Mouse (Mus musculus) thymus, adult 2 months (tissue): Measurements from ENCODE around the gene Mrnip. TPM values are rescaled to one million over a fixed set of nuclear protein-coding genes. Genes with fewer than 3 reads are reported as not detected.

Experiments used
- DNase-seq: peaks from one replicate; pipeline ENCODE4 v3.0.0; 2021
- H3K27ac ChIP-seq: fragments of 200-500 bp; 2 replicates; pipeline ENCODE4 v1.5.1; 2012; ENCODE audit warnings: low read length, control low read depth; ENCODE audit not compliant: control insufficient read depth, insufficient read depth
- H3K27me3 ChIP-seq: fragments of 200-500 bp; 2 replicates; pipeline ENCODE4 v1.6.1; 2012; ENCODE audit warnings: mild to moderate bottlenecking, low read length, moderate library complexity, mixed read lengths; ENCODE audit not compliant: control insufficient read depth, insufficient read depth
- H3K36me3 ChIP-seq: fragments of 200-500 bp; 2 replicates; pipeline ENCODE4 v1.6.1; 2012; ENCODE audit warnings: mild to moderate bottlenecking, low read length, moderate library complexity; ENCODE audit not compliant: control insufficient read depth, insufficient read depth
- H3K4me1 ChIP-seq: fragments of 200-500 bp; replicated peaks from 2 replicates; pipeline ENCODE4 v1.6.1; 2012; ENCODE audit warnings: low read length; ENCODE audit not compliant: control insufficient read depth, insufficient read depth
- H3K4me3 ChIP-seq: fragments of 200-500 bp; 2 replicates; pipeline ENCODE4 v1.5.1; 2012; ENCODE audit warnings: mild to moderate bottlenecking, low read length, control low read depth, moderate library complexity; ENCODE audit not compliant: control insufficient read depth, insufficient read depth
- CTCF ChIP-seq: fragments of 200-500 bp; IDR thresholded peaks from 2 replicates; pipeline ENCODE4 v1.5.1; 2012; ENCODE audit warnings: mild to moderate bottlenecking, control low read depth, low read length, moderate library complexity, borderline replicate concordance; ENCODE audit not compliant: control insufficient read depth, poor library complexity, insufficient read depth; ENCODE audit errors: extremely low read depth
- POLR2A ChIP-seq: fragments of 200-500 bp; IDR thresholded peaks from 2 replicates; pipeline ENCODE4 v1.6.1; 2012; ENCODE audit warnings: mild to moderate bottlenecking, low read length, control low read depth, moderate library complexity; ENCODE audit not compliant: control insufficient read depth, poor library complexity, insufficient read depth; ENCODE audit errors: extremely low read depth
- WGBS: fragments of 180-500 bp; shearing (Covaris S2); methylation state at CpG from one replicate; pipeline ENCODE4 v1.1.7; 2018; 5-methylcytosine and 5-hydroxymethylcytosine counted together
- polyA plus RNA-seq: library from polyadenylated mRNA; depleted of rRNA; stranded (reverse); fragments of >200 nt; gene quantifications from 2 replicates; pipeline ENCODE4 v1.2.3, GENCODE M21; 2012

Mrnip gene
- polyA plus RNA-seq, 1 experiment = 8.9 TPM

DNA sequence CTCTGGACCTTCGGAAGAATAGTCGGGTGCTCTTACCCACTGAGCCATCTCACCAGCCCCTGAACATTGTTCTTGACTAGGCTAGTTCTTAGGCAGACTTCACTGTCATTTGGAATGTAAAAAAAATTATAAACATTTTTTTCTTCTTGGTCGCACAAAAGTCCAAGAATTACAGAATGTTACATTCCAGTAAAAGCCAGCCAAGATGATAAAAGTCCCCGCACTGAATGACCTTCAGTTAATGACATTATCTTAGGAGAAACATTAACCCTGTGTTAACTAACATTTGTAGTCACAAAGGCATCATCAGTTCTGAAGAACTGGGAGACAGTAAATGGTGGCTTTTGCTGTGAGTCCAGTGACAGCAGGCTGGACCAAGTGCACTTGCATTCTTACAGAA lies 16.1 kb downstream of the Mrnip start:
- WGBS = 94% methylated on average over 4 of the region's 4 CpGs
- Histone ChIP-seq H3K36me3 (no peaks in the 10 kb centered on the region), H3K27ac (no peak overlapping the region), H3K4me3 (no peak overlapping the region), H3K4me1 (no peaks in the 10 kb centered on the region), H3K27me3 (no peaks in the 10 kb centered on the region)
- DNase-seq = no peak
- TF ChIP-seq POLR2A = no peak
- no peak for TF ChIP-seq CTCF

DNA sequence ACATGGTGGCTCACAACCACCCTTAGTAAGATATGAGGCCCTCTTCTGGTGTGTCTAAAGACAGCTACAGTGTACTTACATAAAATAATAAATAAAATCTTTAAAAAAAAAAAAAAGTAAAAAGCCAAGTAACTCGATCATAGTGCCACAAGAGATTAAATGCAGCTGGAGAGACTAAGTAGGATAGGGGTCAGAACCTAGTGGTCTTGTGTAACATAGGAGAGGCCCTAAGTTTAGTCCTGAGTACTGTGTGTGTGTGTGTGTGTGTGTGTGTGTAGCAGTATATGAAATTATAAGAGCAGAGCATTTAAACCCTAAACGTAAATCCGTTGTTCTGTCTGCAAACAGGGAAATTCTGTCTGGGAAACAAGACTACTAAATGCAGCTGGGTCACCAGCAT lies 18.0 kb downstream of the Mrnip start:
- Histone ChIP-seq H3K27me3 (no peaks in the 10 kb centered on the region), H3K4me3 (no peak overlapping the region), H3K4me1 (no peaks in the 10 kb centered on the region), H3K27ac (no peak overlapping the region), H3K36me3 (no peaks in the 10 kb centered on the region)
- DNase-seq = no peak
- 96% methylated on average over 3 of the region's 3 CpGs for WGBS
- no peak for TF ChIP-seq CTCF
- TF ChIP-seq POLR2A = no peak

DNA sequence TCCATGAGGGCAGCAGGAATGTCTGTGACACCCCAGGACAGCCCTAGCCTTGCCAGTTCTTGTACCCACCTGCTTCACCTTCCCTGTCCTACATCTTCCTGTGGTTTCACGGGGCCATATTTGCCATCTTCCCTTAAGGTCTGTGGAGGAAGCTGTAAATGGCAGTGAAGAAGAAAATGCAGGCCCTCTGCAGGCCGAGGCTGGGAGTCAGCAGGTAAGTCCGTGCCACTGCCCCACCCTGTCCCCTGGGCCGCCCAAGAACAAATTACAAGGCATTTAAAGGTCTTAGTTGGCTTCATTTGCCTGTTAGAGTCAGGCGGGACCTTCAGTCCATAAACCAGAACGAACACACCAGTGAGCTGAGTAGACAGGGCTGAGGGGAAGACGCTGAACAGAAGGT lies 19.8 kb downstream of the Mrnip start:
- no peaks in the 10 kb centered on the region for H3K4me1 ChIP-seq
- H3K36me3 ChIP-seq = peaks cover 7% of the 10 kb centered on the region
- 89% methylated on average over 7 of the region's 7 CpGs for WGBS
- TF ChIP-seq POLR2A = no peak
- no peak for TF ChIP-seq CTCF
- no peaks in the 10 kb centered on the region for H3K27me3 ChIP-seq
- DNase-seq = no peak
- no peak overlapping the region for H3K4me3 ChIP-seq
- no peak overlapping the region for H3K27ac ChIP-seq

DNA sequence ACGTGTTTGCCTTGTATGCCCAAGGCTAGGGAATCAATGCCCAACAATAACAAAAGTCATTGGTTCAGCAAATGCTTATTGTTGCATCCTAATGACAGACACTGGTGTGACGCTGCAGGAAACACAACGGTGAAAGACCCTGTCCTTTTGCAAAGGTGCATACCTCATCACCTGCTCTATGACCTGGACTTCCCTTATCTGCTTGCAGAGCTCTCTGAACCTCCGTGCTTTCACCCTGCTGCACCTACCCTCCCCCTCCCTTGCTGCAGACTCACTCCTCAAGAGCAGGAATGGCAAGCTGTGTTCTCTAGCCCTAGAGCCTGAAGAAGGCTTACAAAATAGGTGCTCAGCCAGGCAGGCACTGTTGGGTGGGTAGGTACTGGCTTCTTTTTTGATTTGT lies 20.5 kb downstream of the Mrnip start:
- TF ChIP-seq CTCF = no peak
- TF ChIP-seq POLR2A = no peak
- WGBS = 83% methylated on average over 4 of the region's 4 CpGs

DNA sequence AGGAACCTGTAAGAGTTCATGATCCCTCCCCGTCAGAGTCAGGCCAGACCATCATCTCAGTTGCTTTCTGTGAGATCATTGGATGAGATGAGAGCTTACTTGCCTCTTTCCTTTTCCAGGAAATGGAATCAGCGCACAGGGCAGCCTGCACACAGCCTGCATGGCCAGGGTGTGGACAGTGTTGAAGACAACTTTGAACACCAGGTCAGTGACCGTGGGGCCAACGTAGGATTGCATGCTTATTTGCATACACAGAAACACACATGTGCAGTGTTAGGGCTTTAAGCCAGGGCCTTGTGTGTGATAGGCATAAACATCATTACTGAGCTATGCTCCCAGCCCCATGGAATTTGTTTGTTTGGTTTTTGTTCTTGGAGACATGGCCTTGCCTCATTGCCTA lies 23.3 kb downstream of the Mrnip start:
- WGBS = 96% methylated on average over 4 of the region's 4 CpGs
- DNase-seq = no peak
- no peaks in the 10 kb centered on the region for H3K27me3 ChIP-seq
- H3K36me3 ChIP-seq = peaks cover 41% of the 10 kb centered on the region
- H3K27ac ChIP-seq = no peak overlapping the region
- no peak overlapping the region for H3K4me3 ChIP-seq
- no peaks in the 10 kb centered on the region for H3K4me1 ChIP-seq
- no peak for TF ChIP-seq CTCF
- no peak for TF ChIP-seq POLR2A

More for the DNA sequence above, 20.5 kb downstream of the Mrnip start:
- no peak for DNase-seq
- Histone ChIP-seq H3K36me3 (peaks cover 14% of the 10 kb centered on the region), H3K27ac (no peak overlapping the region), H3K4me1 (no peaks in the 10 kb centered on the region), H3K4me3 (no peak overlapping the region), H3K27me3 (no peaks in the 10 kb centered on the region)

DNA sequence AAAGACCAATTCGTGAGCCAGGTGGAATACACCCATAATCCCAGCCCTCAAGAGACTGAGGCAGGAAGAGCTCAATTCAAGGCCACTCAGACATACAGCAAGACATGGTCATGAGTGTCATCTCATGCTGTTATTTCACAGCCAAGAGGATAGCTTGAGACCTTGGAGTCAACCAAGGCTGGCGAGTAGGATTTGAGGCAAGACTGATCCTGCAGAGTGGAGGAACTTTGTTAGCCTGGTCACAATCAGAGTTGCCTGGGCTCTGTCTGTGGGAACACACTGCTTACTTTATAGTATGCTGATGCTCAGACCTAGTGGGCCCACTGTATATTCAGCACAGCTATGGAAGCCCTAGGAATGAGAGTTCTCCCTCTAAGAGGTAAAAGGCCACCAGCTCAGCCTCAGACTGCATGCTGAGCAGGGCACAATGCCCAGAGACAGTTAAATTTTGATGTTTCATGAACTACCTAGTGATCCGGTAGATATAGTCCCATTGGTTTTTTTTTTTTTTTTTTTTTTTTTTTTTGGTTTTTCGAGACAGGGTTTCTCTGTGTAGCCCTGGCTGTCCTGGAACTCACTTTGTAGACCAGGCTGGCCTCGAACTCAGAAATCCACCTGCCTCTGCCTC lies 24.1 kb downstream of the Mrnip start:
- Histone ChIP-seq H3K27ac (no peak overlapping the region), H3K36me3 (peaks cover 49% of the 10 kb centered on the region), H3K4me1 (no peaks in the 10 kb centered on the region), H3K27me3 (no peaks in the 10 kb centered on the region), H3K4me3 (no peak overlapping the region)
- no peak for DNase-seq
- 97% methylated on average over 4 of the region's 5 CpGs for WGBS
- TF ChIP-seq CTCF (no peak), POLR2A (no peak)

DNA sequence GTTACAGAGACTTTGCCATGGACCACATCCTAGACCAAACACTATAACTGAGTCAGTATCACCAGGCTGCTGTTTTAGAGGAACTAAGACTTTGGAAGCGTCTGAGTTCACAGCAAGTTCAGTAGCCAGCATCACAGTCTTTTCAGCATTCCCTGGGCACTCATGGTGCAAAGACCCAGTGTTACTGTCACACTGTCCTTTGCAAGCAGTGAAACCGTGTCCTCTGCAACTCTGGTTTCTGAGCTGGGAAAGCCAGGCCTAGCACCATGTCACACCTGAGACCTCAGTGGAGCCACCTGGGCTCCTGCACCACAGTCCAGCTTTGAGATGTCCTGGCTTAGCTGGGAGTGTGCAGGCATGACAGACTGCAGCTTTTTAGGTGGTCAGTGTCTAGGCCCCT lies 24.7 kb downstream of the Mrnip start:
- DNase-seq = no peak
- Histone ChIP-seq H3K27ac (no peak overlapping the region), H3K27me3 (no peaks in the 10 kb centered on the region), H3K36me3 (peaks cover 51% of the 10 kb centered on the region), H3K4me1 (no peaks in the 10 kb centered on the region), H3K4me3 (no peak overlapping the region)
- no peak for TF ChIP-seq CTCF
- no peak for TF ChIP-seq POLR2A
- WGBS = 98% methylated on average over 2 of the region's 2 CpGs
